Mouse (Mus musculus) MEL (cell line): ENCODE data around the gene Sln. TPM values are rescaled to one million over a fixed set of nuclear protein-coding genes. Genes with fewer than 3 reads are reported as not detected.
A peak's percentile ranks its signal among the peaks of the same experiment; 100 is the strongest.

Experiments
- DNase-seq: peaks from one replicate; pipeline ENCODE4 v3.0.0; 2011; ENCODE audit warnings: low read depth, low spot score
- H3K27ac ChIP-seq: 2 replicates; pipeline ENCODE4 v1.5.1; 2012; ENCODE audit warnings: low read depth, mild to moderate bottlenecking, control low read depth, low read length, moderate library complexity; ENCODE audit not compliant: control insufficient read depth
- H3K27me3 ChIP-seq, 2 experiments: fragments of 150-350 bp in 1 of 2; sonication (generic) in 1 of 2; 2 replicates each; pipeline ENCODE4 v1.6.1; 2012; ENCODE audit warnings: low read length in 2 of 2, mild to moderate bottlenecking in 2 of 2, improper control_type of control experiment in 1 of 2, moderate library complexity in 1 of 2; ENCODE audit not compliant: insufficient read depth in 2 of 2, control insufficient read depth in 1 of 2
- H3K36me3 ChIP-seq, 2 experiments: 2 replicates each; pipeline ENCODE4 v1.6.1; 2012 to 2014; ENCODE audit warnings: low read length in 2 of 2, improper control_type of control experiment in 1 of 2, inconsistent platforms in 1 of 2, mild to moderate bottlenecking in 1 of 2; ENCODE audit not compliant: insufficient read depth in 2 of 2, control insufficient read depth in 1 of 2
- H3K4me1 ChIP-seq, 2 experiments: fragments of 150-350 bp in 1 of 2; sonication (generic) in 1 of 2; 2 replicates each; pipeline ENCODE4 v1.6.1; 2012; ENCODE audit warnings: low read length in 2 of 2, improper control_type of control experiment in 1 of 2, mild to moderate bottlenecking in 1 of 2; ENCODE audit not compliant: insufficient read depth in 2 of 2, control insufficient read depth in 1 of 2
- H3K4me3 ChIP-seq, 2 experiments: fragments of 150-350 bp in 1 of 2; sonication (generic) in 1 of 2; 2 replicates each; pipeline ENCODE4 v1.5.1; 2012; ENCODE audit warnings: low read depth in 2 of 2, low read length in 2 of 2, mild to moderate bottlenecking in 2 of 2, moderate library complexity in 2 of 2, control low read depth in 1 of 2, improper control_type of control experiment in 1 of 2; ENCODE audit not compliant: control insufficient read depth in 1 of 2, insufficient read depth in 1 of 2
- H3K79me2 ChIP-seq: 2 replicates; pipeline ENCODE4 v1.6.1; 2012; ENCODE audit warnings: mild to moderate bottlenecking, low read length, moderate library complexity; ENCODE audit not compliant: control insufficient read depth, poor library complexity, insufficient read depth
- H3K9ac ChIP-seq: 2 replicates; pipeline ENCODE4 v1.6.1; 2012; ENCODE audit warnings: low read depth, mild to moderate bottlenecking, control low read depth, low read length, moderate library complexity; ENCODE audit not compliant: control insufficient read depth, poor library complexity, severe bottlenecking
- H3K9me3 ChIP-seq: fragments of 150-350 bp; sonication (generic); replicated peaks from 2 replicates; pipeline ENCODE4 v1.6.1; 2012; ENCODE audit warnings: mild to moderate bottlenecking, low read length, improper control_type of control experiment, moderate library complexity; ENCODE audit not compliant: insufficient read depth
- CTCF ChIP-seq, 3 experiments: IDR thresholded peaks in 2 of 3; conservative IDR thresholded peaks in 1 of 3; 2 replicates each; pipeline ENCODE4 v1.5.1; 2011 to 2012; ENCODE audit warnings: low read length in 3 of 3, low read depth in 2 of 3, mild to moderate bottlenecking in 2 of 3, improper control_type of control experiment in 1 of 3, inconsistent platforms in 1 of 3, mixed read lengths in 1 of 3, moderate library complexity in 1 of 3; ENCODE audit not compliant: control insufficient read depth in 1 of 3, insufficient read depth in 1 of 3, poor library complexity in 1 of 3, severe bottlenecking in 1 of 3
- ETS1 ChIP-seq: IDR thresholded peaks from 2 replicates; pipeline ENCODE4 v1.6.1; 2012; ENCODE audit warnings: low read depth, mild to moderate bottlenecking, inconsistent platforms, low read length, improper control_type of control experiment, moderate library complexity
- GABPA ChIP-seq: IDR thresholded peaks from 2 replicates; pipeline ENCODE4 v1.6.1; 2012; ENCODE audit warnings: low read depth, mild to moderate bottlenecking, inconsistent platforms, low read length, improper control_type of control experiment, moderate library complexity
- GATA1 ChIP-seq: IDR thresholded peaks from 2 replicates; pipeline ENCODE4 v1.6.1; 2011; ENCODE audit warnings: low read depth, low read length, improper control_type of control experiment
- HCFC1 ChIP-seq: IDR thresholded peaks from 2 replicates; pipeline ENCODE4 v1.6.1; 2012; ENCODE audit warnings: low read depth, mild to moderate bottlenecking, inconsistent platforms, low read length, improper control_type of control experiment, moderate library complexity
- MYB ChIP-seq: IDR thresholded peaks from 2 replicates; pipeline ENCODE4 v1.6.1; 2011; ENCODE audit warnings: mild to moderate bottlenecking, low read depth, low read length, improper control_type of control experiment
- NELFE ChIP-seq: IDR thresholded peaks from 2 replicates; pipeline ENCODE4 v1.6.1; 2011; ENCODE audit warnings: low read depth, low read length, improper control_type of control experiment
- RAD21 ChIP-seq: IDR thresholded peaks from 2 replicates; pipeline ENCODE4 v1.6.1; 2011; ENCODE audit warnings: mild to moderate bottlenecking, low read depth, low read length, improper control_type of control experiment
- RCOR1 ChIP-seq: IDR thresholded peaks from 2 replicates; pipeline ENCODE4 v1.6.1; 2012; ENCODE audit warnings: low read depth, mild to moderate bottlenecking, inconsistent platforms, low read length, improper control_type of control experiment
- SMC3 ChIP-seq: IDR thresholded peaks from 2 replicates; pipeline ENCODE4 v1.6.1; 2011; ENCODE audit warnings: low read depth, low read length, improper control_type of control experiment
- TCF12 ChIP-seq: IDR thresholded peaks from 2 replicates; pipeline ENCODE4 v1.6.1; 2014; ENCODE audit warnings: low read depth, mild to moderate bottlenecking, inconsistent platforms, low read length, improper control_type of control experiment, moderate library complexity
- USF2 ChIP-seq, 2 experiments: IDR thresholded peaks; 2 replicates each; pipeline ENCODE4 v1.6.1; 2011 to 2012; ENCODE audit warnings: improper control_type of control experiment in 2 of 2, low read length in 2 of 2, borderline replicate concordance in 1 of 2, inconsistent platforms in 1 of 2, low read depth in 1 of 2, mild to moderate bottlenecking in 1 of 2; ENCODE audit not compliant: insufficient read depth in 1 of 2
- ZC3H11A ChIP-seq: IDR thresholded peaks from 2 replicates; pipeline ENCODE4 v1.6.1; 2012; ENCODE audit warnings: low read depth, mild to moderate bottlenecking, inconsistent platforms, low read length, improper control_type of control experiment
- polyA plus RNA-seq, 2 experiments: library from polyadenylated mRNA; stranded (reverse) in 1 of 2; unstranded in 1 of 2; fragments of >175 nt in 1 of 2; fragments of >200 nt in 1 of 2; gene quantifications; 2 replicates each; pipeline versions ENCODE4 v1.2.1 to v1.2.4; 2012; ENCODE audit warnings: low replicate concordance in 2 of 2, low read depth in 1 of 2; ENCODE audit not compliant: insufficient read length in 2 of 2, insufficient read depth in 1 of 2, missing spikeins in 1 of 2
- total RNA-seq: library from RNA; depleted of rRNA; stranded (reverse); fragments of 300-350 nt; gene quantifications from 2 replicates; pipeline ENCODE4 v1.2.3, GENCODE M21; 2012

The Sln gene
- total and polyA plus RNA-seq, 3 experiments: not detected

DNA sequence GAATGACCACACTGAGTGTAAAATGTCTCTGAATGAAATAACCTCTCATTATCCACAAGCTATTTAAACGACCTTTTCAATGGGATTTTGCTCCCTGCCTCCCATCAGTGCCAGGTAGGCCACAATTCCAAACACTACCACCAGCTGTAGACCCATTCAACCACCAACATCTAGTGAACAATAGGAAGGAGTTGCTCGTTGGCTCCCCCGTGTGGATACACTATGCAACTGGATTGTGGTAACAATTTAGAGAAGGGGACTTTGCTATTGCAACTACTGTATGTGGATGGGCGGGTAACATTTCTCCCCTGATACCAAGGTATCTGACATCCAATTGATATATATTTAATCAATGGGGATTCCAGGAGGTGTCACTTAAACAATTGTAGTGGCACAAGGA, 31.2 kb upstream of the Sln start:
- TF ChIP-seq CTCF (IDR thresholded peaks at IDR 0.05 in 2 of 3, conservative IDR thresholded peaks at IDR 0.05 in 1 of 3; ENCODE audit: control insufficient read depth in 1 of 3, insufficient read depth in 1 of 3, low read depth in 2 of 3, low read length in 3 of 3, poor library complexity in 1 of 3, severe bottlenecking in 1 of 3) (peak; percentile 49 to 84 (median 73)), TCF12 (no peak), RAD21 (peak; percentile 41), SMC3 (peak; percentile 73), USF2 (IDR thresholded peaks at IDR 0.05; ENCODE audit: borderline replicate concordance in 1 of 2, insufficient read depth in 1 of 2, low read depth in 1 of 2, low read length in 2 of 2) (no peak), ZC3H11A (peak; percentile 28; the same call in 1 of the 2 replicates)
- TF ChIP-seq, all 39 proteins: peak for 4
- H3K4me3 ChIP-seq: no peak overlapping the region

DNA sequence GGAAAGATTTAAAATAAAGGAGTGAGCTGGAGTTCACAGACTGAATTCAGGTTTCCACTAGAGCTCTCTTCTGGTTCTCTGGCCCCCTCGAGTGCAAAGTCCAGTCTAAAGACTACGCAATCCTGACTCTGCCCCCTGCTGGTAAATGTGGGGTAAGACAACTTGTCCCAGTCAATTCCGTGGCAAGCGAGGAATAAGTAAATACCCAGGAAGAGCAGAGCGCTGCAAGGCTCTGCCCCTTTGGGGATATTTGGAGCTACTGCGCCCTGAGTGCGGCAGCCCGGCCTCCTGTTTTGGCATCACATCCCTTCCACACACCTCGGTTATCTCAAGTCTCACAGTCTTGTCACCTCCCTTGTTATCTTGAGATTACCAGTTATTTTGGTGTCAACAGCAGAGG, 24.6 kb upstream of the Sln start:
- TF ChIP-seq ETS1 (no peak), CTCF (IDR thresholded peaks at IDR 0.05 in 2 of 3, conservative IDR thresholded peaks at IDR 0.05 in 1 of 3; ENCODE audit: control insufficient read depth in 1 of 3, insufficient read depth in 1 of 3, low read depth in 2 of 3, low read length in 3 of 3, poor library complexity in 1 of 3, severe bottlenecking in 1 of 3) (peak; percentile 38 to 54 (median 46)), GATA1 (no peak), GABPA (no peak)
- H3K9me3 ChIP-seq: no peaks in the 10 kb centered on the region
- no peak overlapping the region for H3K27ac ChIP-seq
- no peaks in the 10 kb centered on the region for H3K36me3 ChIP-seq
- no peaks in the 10 kb centered on the region for H3K4me1 ChIP-seq
- H3K4me3 ChIP-seq: no peak overlapping the region
- H3K79me2 ChIP-seq: no peaks in the 10 kb centered on the region
- no peak overlapping the region for H3K9ac ChIP-seq
- peak; percentile 8 for DNase-seq
- H3K27me3 ChIP-seq: no peaks in the 10 kb centered on the region; a peak in 1 of 4 replicates

More for the DNA sequence above, 31.2 kb upstream of the Sln start:
- Histone ChIP-seq H3K27me3 (0 out of 4 replicates have a peak, but pooled peaks cover 0 to 1% of the 10 kb centered on the region in 2 experiments), H3K9me3 (no peaks in the 10 kb centered on the region), H3K27ac (no peak overlapping the region), H3K9ac (no peak overlapping the region), H3K36me3 (no peaks in the 10 kb centered on the region), H3K79me2 (no peaks in the 10 kb centered on the region), H3K4me1 (no peaks in the 10 kb centered on the region)
- DNase-seq: peak; percentile 53

- DNase-seq: peak; percentile 61
- Histone ChIP-seq H3K9ac (peak overlapping the region; percentile 22; the same call in 1 of the 2 replicates), H3K9me3 (no peaks in the 10 kb centered on the region), H3K36me3 (no peaks in the 10 kb centered on the region), H3K4me3 (peak overlapping the region; percentile 50 to 54; a peak in 3 of 4 replicates), H3K27me3 (no peaks in the 10 kb centered on the region; a peak in 1 of 4 replicates), H3K4me1 (no peaks in the 10 kb centered on the region), H3K27ac (no peak overlapping the region), H3K79me2 (no peaks in the 10 kb centered on the region)
- TF ChIP-seq NELFE: no peak
- no peak for TF ChIP-seq RCOR1
- TF ChIP-seq GATA1: peak; percentile 36; the same call in 1 of the 2 replicates
- peak; percentile 33 for TF ChIP-seq SMC3
- TF ChIP-seq HCFC1: no peak
- peak in 2 of 3 experiments; percentile 1 to 55; a peak in 2 of 6 replicates for TF ChIP-seq CTCF (IDR thresholded peaks at IDR 0.05 in 2 of 3, conservative IDR thresholded peaks at IDR 0.05 in 1 of 3; ENCODE audit: control insufficient read depth in 1 of 3, insufficient read depth in 1 of 3, low read depth in 2 of 3, low read length in 3 of 3, poor library complexity in 1 of 3, severe bottlenecking in 1 of 3)
- TF ChIP-seq RAD21: peak; percentile 29
- TF ChIP-seq GABPA: no peak
- no peak for TF ChIP-seq TCF12
- TF ChIP-seq MYB: no peak
Measured at GRCm38 (mm10) chr9:53829081-53829865, 20.7 kb upstream of the Sln start.
